Mouse (Mus musculus) G1E (cell line): ENCODE results near the gene Sh3bp4.

Experiments
- CTCF ChIP-seq: IDR thresholded peaks from 2 replicates; pipeline ENCODE4 v1.5.1; 2012; ENCODE audit warnings: low read depth, low read length, inconsistent platforms, mixed read lengths
- GATA1 ChIP-seq: IDR thresholded peaks from 2 replicates; pipeline ENCODE4 v1.6.1; 2012; ENCODE audit warnings: borderline replicate concordance, low read length, inconsistent platforms, mixed read lengths

DNA sequence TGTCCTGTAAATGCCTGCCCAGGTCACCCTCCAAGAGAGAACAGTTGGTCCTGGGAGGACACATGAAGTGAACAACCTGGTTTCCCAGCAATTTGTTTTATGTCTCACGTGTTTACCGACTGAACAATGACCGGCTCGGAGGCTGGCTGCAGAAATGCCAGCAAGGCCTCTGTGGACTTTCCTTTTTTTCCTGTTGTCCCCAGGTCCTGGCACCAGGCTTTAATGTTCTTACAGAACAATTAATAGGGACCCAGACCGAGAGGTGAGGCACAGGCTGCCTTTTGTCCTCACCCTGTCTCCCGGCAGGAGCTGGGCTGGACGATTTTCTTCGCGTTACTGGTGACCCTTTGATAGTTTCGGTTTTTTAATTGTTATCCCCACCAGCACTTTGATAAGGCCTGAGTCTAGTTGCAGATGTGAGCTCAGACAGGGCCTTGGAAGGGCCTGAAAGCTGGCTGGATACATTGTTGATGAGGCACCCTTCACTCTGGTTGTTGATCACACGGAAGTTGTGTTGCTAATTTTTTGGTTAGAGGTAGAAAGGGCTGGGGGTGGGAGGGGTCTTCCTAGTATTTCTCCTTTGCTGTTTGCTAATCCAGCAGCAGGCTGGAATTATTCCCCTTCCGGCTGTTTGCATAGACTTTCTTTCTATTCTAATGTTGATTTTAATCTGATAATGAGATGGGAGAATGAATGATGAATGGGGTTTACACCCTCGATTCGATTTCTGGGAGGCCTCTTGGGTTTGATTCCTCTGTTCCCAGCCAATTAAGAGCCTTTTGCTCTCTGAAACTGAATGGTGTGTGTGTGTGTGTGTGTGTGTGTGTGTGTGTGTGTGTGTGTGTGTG is 2.2 kb downstream of the Sh3bp4 start:
- TF ChIP-seq CTCF: no peak
- no peak for TF ChIP-seq GATA1
